Mouse (Mus musculus): ENCODE results near the gene Zfp985.
"Not testable (repeated sequence)": the region's sequence is repeated elsewhere in the genome, so short reads cannot be mapped to it uniquely, and the experiment has no call there.

Gene Zfp985

DNA sequence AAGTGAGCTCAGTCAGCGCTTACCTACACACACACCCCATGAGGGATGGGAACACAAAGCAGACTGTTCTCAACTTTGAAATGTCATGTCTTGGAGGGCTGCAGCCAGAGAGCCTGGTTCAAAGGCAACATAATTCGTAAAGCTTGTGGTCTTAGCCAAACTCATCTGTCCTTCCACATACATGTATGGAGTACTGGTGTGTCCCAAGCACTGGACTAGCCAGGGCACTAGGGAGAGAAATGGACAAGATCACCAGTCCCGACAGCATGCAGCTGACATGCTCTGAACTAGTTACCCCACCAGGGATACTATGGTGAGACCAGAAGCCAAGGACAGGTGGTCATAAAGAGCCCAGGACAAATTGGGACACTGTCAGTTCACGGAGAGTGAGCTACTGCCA is 50.7 kb downstream of the Zfp985 start:
- DNase-seq (ENCODE audit: extremely low read depth, low read depth) = no peak

- no peak for DNase-seq (ENCODE audit: extremely low read depth, low read depth)
These were observed 52.4 kb downstream of the Zfp985 start for GRCm38 (mm10) chr4:147605521-147605920.

DNA sequence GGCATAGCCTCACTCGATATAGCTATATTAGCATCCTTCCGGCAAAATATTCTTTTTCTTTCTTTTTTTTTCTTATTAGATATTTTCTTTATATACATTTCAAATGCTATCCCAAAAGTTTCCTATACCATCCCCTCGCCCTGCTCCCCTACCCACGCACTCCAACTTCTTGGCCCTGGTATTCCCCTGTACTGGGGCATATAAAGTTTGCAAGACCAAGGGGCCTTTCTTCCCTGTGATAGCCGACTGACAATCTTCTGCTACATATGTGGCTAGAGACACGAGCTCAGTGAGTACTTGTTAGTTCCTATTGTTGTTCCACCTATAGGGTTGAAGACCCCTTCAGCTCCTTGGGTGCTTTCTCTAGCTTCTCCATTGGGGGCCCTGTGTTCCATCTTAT is 53.4 kb downstream of the Zfp985 start:
- not testable (repeated sequence) for DNase-seq (ENCODE audit: extremely low read depth, low read depth)

DNA sequence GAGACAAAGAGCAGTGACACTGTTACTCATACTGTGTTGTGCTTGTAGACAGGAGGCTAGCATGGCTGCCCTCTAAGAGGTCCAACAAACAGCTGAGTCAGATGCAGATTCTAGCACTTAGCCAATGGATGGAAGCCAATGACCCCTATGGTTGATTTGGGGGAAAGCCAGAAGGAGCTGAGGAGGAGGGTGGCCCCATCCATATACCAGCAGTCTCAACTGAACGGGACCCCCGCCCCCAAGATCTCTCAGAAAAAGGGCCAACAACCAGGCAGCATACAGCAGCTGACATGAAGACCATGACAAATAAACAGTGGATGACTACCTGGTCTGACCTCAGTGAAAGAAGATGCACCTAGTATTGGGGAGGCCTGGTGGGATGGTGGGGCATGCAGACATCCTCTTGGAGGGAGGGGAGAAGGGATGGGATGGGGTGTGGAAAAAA is 80.8 kb downstream of the Zfp985 start:
- DNase-seq (ENCODE audit: extremely low read depth, low read depth) = not testable (repeated sequence)

All from MEL-GATA-1-ER (cell line).